8 mouse cellular contexts compared by ENCODE assay signal in genomic region chr1:38695812-38696681, GRCm38 (mm10). TPM values are rescaled to one million over a fixed set of nuclear protein-coding genes. Genes with fewer than 3 reads are reported as not detected.
DNase-seq lines count a peak whose midpoint lies in the region.

No protein-coding gene starts in this region.

- peak; percentile 8 for DNase-seq in lung, postnatal 10 days
- DNase-seq in lung, postnatal 14 days: no peak
- DNase-seq in adrenal gland, postnatal 36 days: peak; percentile 13 to 24
- DNase-seq in gonadal fat pad, adult 2 months (ENCODE audit: low read depth): peak; percentile 3
- peak; percentile 51 for DNase-seq in naive thymus-derived CD4-positive, alpha-beta T cell, adult 2 months (ENCODE audit: low read depth)
- DNase-seq in embryo, embryonic 11 days: no peak
- DNase-seq in left cerebral cortex, postnatal 25 days (ENCODE audit: low spot score in 2 of 2): no peak
- no peak for DNase-seq in heart, adult 18-20 months

- intact Hi-C loops in left cerebral cortex, postnatal 25 days (cut with DNase I): no loop called here

RNA-seq across cellular contexts. Expression of gene Aff3, which starts 31.3 kb away (rescaled TPM):
- total RNA-seq in adrenal gland, postnatal 36 days (2021): 1 to 10 TPM; 3.7 to 4.6 TPM
- 5.0 and 7.0 TPM in 2 replicates for polyA plus RNA-seq in gonadal fat pad, adult 2 months (2012; rRNA removed)
- 100 to 1,000 TPM in 1 of 2 experiments, 10 to 100 TPM in 1; 94.2 to 102 TPM for total RNA-seq in left cerebral cortex, postnatal 25 days (2021)
- total RNA-seq in heart, adult 18-20 months (2021): 1 to 10 TPM; 1.3 to 3.2 TPM

Comparison
In these comparisons a context has a peak if more than half of its experiments do, and no peak if none do; other contexts are left out.
1. DNase-seq: peak in lung, postnatal 10 days (single experiment), adrenal gland, postnatal 36 days (2 of 2), gonadal fat pad, adult 2 months (single experiment) and naive thymus-derived CD4-positive, alpha-beta T cell, adult 2 months (single experiment); none in lung, postnatal 14 days (single experiment), embryo, embryonic 11 days (single experiment), left cerebral cortex, postnatal 25 days (0 of 2) and heart, adult 18-20 months (0 of 2).
2. RNA of gene Aff3, which starts 31.3 kb away (total RNA-seq): 94.2 to 102 TPM in left cerebral cortex, postnatal 25 days; 3.7 to 4.6 TPM in adrenal gland, postnatal 36 days and 1.3 to 3.2 TPM in heart, adult 18-20 months; every median in the first group is over 10 times any median in the second.